Mouse (Mus musculus): Measurements from ENCODE around the gene Srd5a1.

DNA sequence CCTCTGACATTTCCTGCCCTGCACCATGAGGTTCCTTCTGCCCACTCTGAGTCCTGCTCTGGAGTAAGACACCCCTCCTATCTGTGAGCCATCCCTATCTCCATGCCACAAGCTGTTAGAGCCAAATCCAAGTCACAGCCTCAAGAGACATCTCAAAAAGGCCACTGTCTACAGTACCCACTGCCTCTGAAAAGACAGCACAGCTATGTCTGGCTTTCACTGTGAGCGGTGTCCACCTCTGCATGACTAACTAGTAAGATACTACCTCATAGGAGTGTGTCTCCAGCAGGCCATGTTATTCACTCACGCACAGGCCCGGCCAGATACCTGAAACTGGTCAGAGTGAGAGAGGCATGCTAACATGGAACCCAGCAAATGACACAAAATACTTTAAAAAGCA is 16.7 kb upstream of the Srd5a1 start:
- no peak for TF ChIP-seq CTCF (IDR thresholded peaks at IDR 0.05; ENCODE audit: borderline replicate concordance, insufficient read depth, low read depth, low read length)
- TF ChIP-seq POLR2A (IDR thresholded peaks at IDR 0.05; ENCODE audit: borderline replicate concordance, insufficient read depth, low read length) = no peak
